Mouse (Mus musculus) layer of hippocampus, adult 18-20 months (tissue): Measurements from ENCODE around the gene Gm21704. TPM values are rescaled to one million over a fixed set of nuclear protein-coding genes. Genes with fewer than 3 reads are reported as not detected.
A peak's percentile ranks its signal among the peaks of the same experiment; 100 is the strongest.
"Not testable (repeated sequence)": the region's sequence is repeated elsewhere in the genome, so short reads cannot be mapped to it uniquely, and the experiment has no call there.

ENCODE experiments used
- DNase-seq, 2 experiments: peaks; one replicate each; pipeline ENCODE4 v3.0.0; 2022; ENCODE audit warnings: low spot score in 2 of 2
- long read RNA-seq: library from polyadenylated mRNA; stranded (forward); transcript quantifications from one replicate; pipeline ENCODE4 v2.0.0, GENCODE M21; 2021
- total RNA-seq, 2 experiments: library from RNA; stranded (reverse); gene quantifications; 2 replicates each; pipeline ENCODE4 v1.2.3; 2021

Gene Gm21704
- not detected for total RNA-seq
- long read RNA-seq = 0 reads

DNA sequence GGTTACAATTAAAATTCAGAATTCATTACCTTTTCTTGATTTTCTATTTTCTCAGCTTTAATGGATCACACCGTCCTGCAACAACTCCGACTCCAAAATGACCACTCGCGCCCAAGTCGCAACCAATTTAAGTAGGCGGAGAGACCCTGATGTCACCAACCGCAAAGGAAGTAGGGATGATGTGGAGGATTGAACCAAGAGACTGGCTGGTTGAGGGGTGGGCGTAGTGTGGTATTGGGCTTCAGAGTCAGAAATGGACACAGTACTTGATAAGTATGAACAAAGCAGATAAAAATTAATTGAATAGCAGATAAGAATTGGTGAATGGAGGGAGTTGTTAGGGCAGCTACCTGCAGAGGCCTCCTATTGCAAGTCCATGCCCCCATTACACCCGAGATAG is at the start of gene Gm21704, which contains the start of gene Gm21708:
Gene Gm21704, minus strand, starts transcription at position 101 of the 400 bp plus-strand sequence.
Gene Gm21708, minus strand, starts transcription at position 101 of the 400 bp plus-strand sequence.
- DNase-seq = not testable (repeated sequence)

DNA sequence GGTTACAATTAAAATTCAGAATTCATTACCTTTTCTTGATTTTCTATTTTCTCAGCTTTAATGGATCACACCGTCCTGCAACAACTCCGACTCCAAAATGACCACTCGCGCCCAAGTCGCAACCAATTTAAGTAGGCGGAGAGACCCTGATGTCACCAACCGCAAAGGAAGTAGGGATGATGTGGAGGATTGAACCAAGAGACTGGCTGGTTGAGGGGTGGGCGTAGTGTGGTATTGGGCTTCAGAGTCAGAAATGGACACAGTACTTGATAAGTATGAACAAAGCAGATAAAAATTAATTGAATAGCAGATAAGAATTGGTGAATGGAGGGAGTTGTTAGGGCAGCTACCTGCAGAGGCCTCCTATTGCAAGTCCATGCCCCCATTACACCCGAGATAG is 64.7 kb downstream of the Gm21704 start, which contains the start of gene Gm21693:
Gene Gm21693, minus strand, starts transcription at position 101 of the 400 bp plus-strand sequence.
- DNase-seq = not testable (repeated sequence)

DNA sequence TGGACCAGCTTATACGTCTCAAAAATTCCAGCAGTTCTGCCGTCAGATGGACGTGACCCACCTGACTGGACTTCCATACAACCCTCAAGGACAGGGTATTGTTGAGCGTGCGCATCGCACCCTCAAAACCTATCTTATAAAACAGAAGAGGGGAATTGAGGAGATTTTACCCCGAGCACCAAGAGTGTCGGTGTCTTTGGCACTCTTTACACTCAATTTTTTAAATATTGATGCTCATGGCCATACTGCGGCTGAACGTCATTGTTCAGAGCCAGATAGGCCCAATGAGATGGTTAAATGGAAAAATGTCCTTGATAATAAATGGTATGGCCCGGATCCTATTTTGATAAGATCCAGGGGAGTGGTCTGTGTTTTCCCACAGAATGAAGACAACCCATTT is 69.3 kb downstream of the Gm21704 start:
- peak in 1 of 2 experiments; percentile 7 for DNase-seq

Other genes starting within 250 kb of the Gm21704 start
- gene Gm21677, start 103.7 kb downstream of the Gm21704 start, total RNA-seq = not detected
- gene Gm21693, start 64.8 kb downstream of the Gm21704 start, total RNA-seq = not detected
- not detected for gene Gm21708, start within 50 bp of the Gm21704 start, total RNA-seq